Mouse (Mus musculus) embryonic facial prominence, embryonic 12.5 days (tissue): Measurements from ENCODE around the gene Zfp292. TPM values are rescaled to one million over a fixed set of nuclear protein-coding genes. Genes with fewer than 3 reads are reported as not detected.

Experiments used
- ATAC-seq: fragments of 200-750 bp; cut with Nextera tagmentation; 2 replicates; pipeline ENCODE4 v1.8.0; 2017; ENCODE audit not compliant: insufficient number of reproducible peaks, insufficient read depth, low FRiP score, low TSS enrichment
- H3K27ac ChIP-seq: fragments of 300-500 bp; sonication (generic); 2 replicates; pipeline ENCODE4 v1.5.1; 2016; ENCODE audit warnings: mild to moderate bottlenecking
- H3K27me3 ChIP-seq: fragments of 300-500 bp; sonication (generic); 2 replicates; pipeline ENCODE4 v1.6.1; 2016; ENCODE audit warnings: mild to moderate bottlenecking, moderate library complexity
- H3K36me3 ChIP-seq: fragments of 300-500 bp; sonication (generic); 2 replicates; pipeline ENCODE4 v1.6.1; 2016; ENCODE audit warnings: mild to moderate bottlenecking
- H3K4me1 ChIP-seq: fragments of 300-500 bp; sonication (generic); 2 replicates; pipeline ENCODE4 v1.6.1; 2016
- H3K4me2 ChIP-seq: fragments of 300-500 bp; sonication (generic); replicated peaks from 2 replicates; pipeline ENCODE4 v1.6.1; 2016; ENCODE audit warnings: mild to moderate bottlenecking, moderate library complexity
- H3K4me3 ChIP-seq: fragments of 300-500 bp; sonication (generic); 2 replicates; pipeline ENCODE4 v1.5.1; 2016; ENCODE audit warnings: mild to moderate bottlenecking
- H3K9ac ChIP-seq: fragments of 300-500 bp; sonication (generic); 2 replicates; pipeline ENCODE4 v1.6.1; 2016; ENCODE audit warnings: mild to moderate bottlenecking, moderate library complexity
- H3K9me3 ChIP-seq: fragments of 300-500 bp; sonication (generic); 2 replicates; pipeline ENCODE4 v1.6.1; 2016; ENCODE audit warnings: mild to moderate bottlenecking, moderate library complexity
- WGBS: fragments of 180-500 bp; shearing (Covaris S2); methylation state at CpG from one replicate; pipeline ENCODE4 v1.1.7; 2016; 5-methylcytosine and 5-hydroxymethylcytosine counted together
- polyA plus RNA-seq: library from polyadenylated mRNA; unstranded; fragments of >200 nt; fragmentation: Nextera tagmentation; extraction: Ambion mirVana; gene quantifications from 2 replicates; pipeline ENCODE4 v1.2.1, GENCODE M21; 2016

The Zfp292 gene
- polyA plus RNA-seq, 1 experiment from 2014 or later = 27.9 TPM

GRCm38 (mm10) chr4:34881851-34882250 lies 909 bp downstream of the Zfp292 start:
- ATAC-seq = no peak
- 15% methylated on average over 4 of the region's 4 CpGs for WGBS

GRCm38 (mm10) chr4:34880921-34881650 lies 1.7 kb downstream of the Zfp292 start:
- ATAC-seq = no peak
- WGBS = 91% methylated on average over 10 of the region's 10 CpGs
- no peak overlapping the region for H3K9ac ChIP-seq
- no peaks in the 10 kb centered on the region for H3K9me3 ChIP-seq
- peaks cover 7% of the 10 kb centered on the region for H3K4me1 ChIP-seq
- H3K4me2 ChIP-seq = peak overlapping the region; percentile 73
- H3K4me3 ChIP-seq = peak overlapping the region; percentile 92
- H3K36me3 ChIP-seq = peaks cover 20% of the 10 kb centered on the region; the same call in 1 of the 2 replicates
- no peaks in the 10 kb centered on the region for H3K27me3 ChIP-seq
- H3K27ac ChIP-seq = no peak overlapping the region

More at GRCm38 (mm10) chr4:34881851-34882250, 909 bp downstream of the Zfp292 start:
- Histone ChIP-seq H3K4me1 (peaks cover 7% of the 10 kb centered on the region), H3K4me3 (peak overlapping the region; percentile 92), H3K9ac (peak overlapping the region; percentile 97), H3K9me3 (no peaks in the 10 kb centered on the region), H3K36me3 (peaks cover 15% of the 10 kb centered on the region; the same call in 1 of the 2 replicates), H3K27me3 (no peaks in the 10 kb centered on the region), H3K27ac (peak overlapping the region; percentile 99), H3K4me2 (peak overlapping the region; percentile 73)

GRCm38 (mm10) chr4:34874234-34874633 lies 8.5 kb downstream of the Zfp292 start:
- ATAC-seq = no peak
- no peak overlapping the region for H3K27ac ChIP-seq
- H3K9me3 ChIP-seq = no peaks in the 10 kb centered on the region
- no peak overlapping the region for H3K9ac ChIP-seq
- no peak overlapping the region for H3K4me3 ChIP-seq
- no peaks in the 10 kb centered on the region for H3K27me3 ChIP-seq
- WGBS = 89% methylated on average over 1 of the region's 1 CpGs
- H3K4me2 ChIP-seq = no peak overlapping the region
- peaks cover 20% of the 10 kb centered on the region; the same call in 1 of the 2 replicates for H3K36me3 ChIP-seq
- H3K4me1 ChIP-seq = 0 out of 2 replicates have a peak, but pooled peaks cover 3% of the 10 kb centered on the region

- H3K9ac ChIP-seq = no peak overlapping the region
- 0 out of 2 replicates have a peak, but pooled peaks cover 3% of the 10 kb centered on the region for H3K4me1 ChIP-seq
- no peak overlapping the region for H3K4me3 ChIP-seq
- 95% methylated on average over 4 of the region's 4 CpGs for WGBS
- H3K27me3 ChIP-seq = no peaks in the 10 kb centered on the region
- H3K27ac ChIP-seq = no peak overlapping the region
- ATAC-seq = no peak
- H3K36me3 ChIP-seq = peaks cover 14% of the 10 kb centered on the region; the same call in 1 of the 2 replicates
- no peaks in the 10 kb centered on the region for H3K9me3 ChIP-seq
- H3K4me2 ChIP-seq = no peak overlapping the region
These were observed 9.8 kb downstream of the Zfp292 start for GRCm38 (mm10) chr4:34872896-34873495.

GRCm38 (mm10) chr4:34869813-34870212 lies 12.9 kb downstream of the Zfp292 start:
- Histone ChIP-seq H3K9ac (no peak overlapping the region), H3K4me3 (no peak overlapping the region), H3K36me3 (no peaks in the 10 kb centered on the region), H3K4me2 (no peak overlapping the region), H3K9me3 (no peaks in the 10 kb centered on the region), H3K4me1 (0 out of 2 replicates have a peak, but pooled peaks cover 3% of the 10 kb centered on the region), H3K27me3 (no peaks in the 10 kb centered on the region), H3K27ac (no peak overlapping the region)
- WGBS = 88% methylated on average over 3 of the region's 3 CpGs
- no peak for ATAC-seq

- Histone ChIP-seq H3K36me3 (no peaks in the 10 kb centered on the region), H3K27me3 (no peaks in the 10 kb centered on the region), H3K4me1 (no peaks in the 10 kb centered on the region; the same call in 1 of the 2 replicates), H3K27ac (no peak overlapping the region), H3K9ac (no peak overlapping the region), H3K9me3 (no peaks in the 10 kb centered on the region), H3K4me2 (no peak overlapping the region), H3K4me3 (no peak overlapping the region)
- no peak for ATAC-seq
- 91% methylated on average over 3 of the region's 3 CpGs for WGBS
These were observed 21.3 kb downstream of the Zfp292 start for GRCm38 (mm10) chr4:34861438-34861837.

GRCm38 (mm10) chr4:34859416-34859815 lies 23.3 kb downstream of the Zfp292 start:
- no peaks in the 10 kb centered on the region; the same call in 1 of the 2 replicates for H3K4me1 ChIP-seq
- no peak overlapping the region for H3K4me3 ChIP-seq
- 89% methylated on average over 3 of the region's 3 CpGs for whole genome bisulfite sequencing
- no peak overlapping the region for H3K27ac ChIP-seq
- H3K4me2 ChIP-seq = no peak overlapping the region
- H3K27me3 ChIP-seq = no peaks in the 10 kb centered on the region
- H3K36me3 ChIP-seq = 0 out of 2 replicates have a peak, but pooled peaks cover under 1% of the 10 kb centered on the region
- no peaks in the 10 kb centered on the region for H3K9me3 ChIP-seq
- H3K9ac ChIP-seq = no peak overlapping the region
- ATAC-seq = no peak

- Histone ChIP-seq H3K4me1 (no peaks in the 10 kb centered on the region; the same call in 1 of the 2 replicates), H3K27ac (no peak overlapping the region), H3K9me3 (no peaks in the 10 kb centered on the region), H3K9ac (no peak overlapping the region), H3K4me2 (no peak overlapping the region), H3K27me3 (no peaks in the 10 kb centered on the region), H3K36me3 (0 out of 2 replicates have a peak, but pooled peaks cover 6% of the 10 kb centered on the region), H3K4me3 (no peak overlapping the region)
- WGBS = 95% methylated on average over 3 of the region's 3 CpGs
- no peak for ATAC-seq
These were observed 23.9 kb downstream of the Zfp292 start for GRCm38 (mm10) chr4:34858903-34859302.

- ATAC-seq = no peak
- no peak overlapping the region for H3K27ac ChIP-seq
- H3K4me1 ChIP-seq = no peaks in the 10 kb centered on the region; the same call in 1 of the 2 replicates
- H3K27me3 ChIP-seq = no peaks in the 10 kb centered on the region
- H3K36me3 ChIP-seq = peaks cover 19% of the 10 kb centered on the region; the same call in 1 of the 2 replicates
- H3K9me3 ChIP-seq = no peaks in the 10 kb centered on the region
- H3K9ac ChIP-seq = no peak overlapping the region
- no peak overlapping the region for H3K4me3 ChIP-seq
- 29% methylated on average over 1 of the region's 1 CpGs for WGBS
- H3K4me2 ChIP-seq = no peak overlapping the region
These were observed 26.8 kb downstream of the Zfp292 start for GRCm38 (mm10) chr4:34855966-34856365.

GRCm38 (mm10) chr4:34852051-34852450 lies 30.7 kb downstream of the Zfp292 start:
- Histone ChIP-seq H3K4me3 (no peak overlapping the region), H3K36me3 (peaks cover 27% of the 10 kb centered on the region; the same call in 1 of the 2 replicates), H3K27me3 (no peaks in the 10 kb centered on the region), H3K4me1 (no peaks in the 10 kb centered on the region), H3K4me2 (no peak overlapping the region), H3K9ac (no peak overlapping the region), H3K9me3 (no peaks in the 10 kb centered on the region), H3K27ac (no peak overlapping the region)
- 96% methylated on average over 7 of the region's 7 CpGs for WGBS
- no peak for ATAC-seq

- no peak for ATAC-seq
- H3K27me3 ChIP-seq = no peaks in the 10 kb centered on the region
- H3K9me3 ChIP-seq = no peaks in the 10 kb centered on the region
- no peak overlapping the region for H3K27ac ChIP-seq
- 96% methylated on average over 2 of the region's 2 CpGs for WGBS
- no peak overlapping the region for H3K9ac ChIP-seq
- H3K4me3 ChIP-seq = no peak overlapping the region
- no peaks in the 10 kb centered on the region for H3K4me1 ChIP-seq
- H3K36me3 ChIP-seq = peaks cover 27% of the 10 kb centered on the region; the same call in 1 of the 2 replicates
- H3K4me2 ChIP-seq = no peak overlapping the region
These were observed 32.6 kb downstream of the Zfp292 start for GRCm38 (mm10) chr4:34850156-34850555.
